Mouse (Mus musculus): ENCODE results near the gene Sh2d7. TPM values are rescaled to one million over a fixed set of nuclear protein-coding genes. Genes with fewer than 3 reads are reported as not detected.
"Not testable (repeated sequence)": the region's sequence is repeated elsewhere in the genome, so short reads cannot be mapped to it uniquely, and the experiment has no call there.

The Sh2d7 gene
- total RNA-seq, 2 experiments from 2014 or later = not detected

GRCm38 (mm10) chr9:54586199-54587061 is 47.6 kb downstream of the Sh2d7 start, which contains the start of gene Idh3a:
Gene Idh3a, plus strand, starts transcription at chr9:54586334.
- intact Hi-C loops (cut with DNase I) = loop anchor here (5.0 kb wide), 1 partner anchor 84 kb away; the partner anchor contains the start of gene Dmxl2
- DNase-seq (ENCODE audit: low spot score in 2 of 2) = peak; percentile 96 to 98

GRCm38 (mm10) chr9:54587863-54588262 is 49.1 kb downstream of the Sh2d7 start:
- no peak for DNase-seq (ENCODE audit: low spot score in 2 of 2)
- intact Hi-C loops (cut with DNase I) = loop anchor here (5.0 kb wide), 1 partner anchor 86 kb away; the partner anchor contains the start of gene Dmxl2

- DNase-seq (ENCODE audit: low spot score in 2 of 2) = peak in 1 of 2 experiments; percentile 14
- intact Hi-C loops (cut with DNase I) = not testable (repeated sequence)
These were observed 54.9 kb downstream of the Sh2d7 start for GRCm38 (mm10) chr9:54593652-54594051.

Other genes starting within 250 kb of the Sh2d7 start
- gene Dmxl2, start 37.4 kb upstream of the Sh2d7 start, total RNA-seq (2021) = 100 to 1,000 TPM; 191 to 201 TPM
- 10 to 100 TPM; 20.7 to 22.3 TPM for gene Cib2, start 21.2 kb downstream of the Sh2d7 start, total RNA-seq (2021)
- gene Idh3a, start 47.4 kb downstream of the Sh2d7 start, total RNA-seq (2021) = 100 to 1,000 TPM; 188 to 197 TPM
- gene Acsbg1, start 122.9 kb downstream of the Sh2d7 start, total RNA-seq (2021) = 100 to 1,000 TPM; 119 to 141 TPM
- gene Dnaja4, start 159.9 kb downstream of the Sh2d7 start, total RNA-seq (2021) = 10 to 100 TPM; 36.3 to 39.0 TPM
- 10 to 100 TPM; 53.9 to 59.2 TPM for gene Wdr61, start 195.5 kb downstream of the Sh2d7 start, total RNA-seq (2021)
- gene Crabp1, start 225.8 kb downstream of the Sh2d7 start, total RNA-seq (2021) = 1 to 10 TPM; 1.7 to 3.4 TPM